In the genomic region with DNA sequence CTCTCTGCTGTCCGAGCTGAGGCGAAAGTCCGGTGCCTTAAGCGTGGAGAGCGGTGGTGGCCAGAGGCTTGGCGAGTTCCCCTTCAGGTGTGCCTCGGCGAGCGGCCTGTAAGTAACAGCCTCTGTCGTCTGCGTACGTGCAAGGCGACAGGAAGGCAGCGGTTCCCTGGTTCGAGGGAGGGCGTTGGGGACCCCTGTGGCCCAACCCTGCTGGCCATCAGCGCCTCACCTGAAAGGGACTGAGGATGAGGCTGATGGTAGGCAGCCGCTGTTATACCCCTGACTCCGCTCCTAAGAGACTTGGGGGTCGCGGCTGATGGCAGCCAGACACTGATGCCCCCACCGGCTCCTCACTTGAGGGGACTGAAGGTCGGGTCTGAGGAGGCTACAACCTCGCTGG, we compare ENCODE assay signal across 8 mouse cellular contexts. TPM values are rescaled to one million over a fixed set of nuclear protein-coding genes. Genes with fewer than 3 reads are reported as not detected.
DNase-seq lines count a peak whose midpoint lies in the region; ATAC-seq and TF ChIP-seq lines count a peak whose summit lies in the region.
"Not testable (repeated sequence)": the region's sequence is repeated elsewhere in the genome, so short reads cannot be mapped to it uniquely, and the experiment has no call there.

No protein-coding gene starts in this region.

- H3K4me2 ChIP-seq in limb, embryonic 13.5 days (replicated peaks) = peak overlapping the region; percentile 81
- peak overlapping the region; percentile 63 for H3K4me2 ChIP-seq in midbrain, embryonic 11.5 days

- H3K9ac ChIP-seq in limb, embryonic 13.5 days = peak overlapping the region; percentile 69
- peak overlapping the region; percentile 48; the same call in 1 of the 2 replicates for H3K9ac ChIP-seq in midbrain, embryonic 11.5 days (ENCODE audit: low read length)

- not testable (repeated sequence) for H3K27ac ChIP-seq in limb, embryonic 13.5 days; midbrain, embryonic 11.5 days (ENCODE audit: low read depth, low read length)
- H3K27ac ChIP-seq in small intestine, adult 2 months (ENCODE audit: insufficient read depth, low read depth, low read length) = peak overlapping the region; percentile 31

- WGBS in limb, embryonic 13.5 days = 1% methylated on average over 21 of the region's 24 CpGs
- WGBS in midbrain, embryonic 11.5 days = 0% methylated on average over 16 of the region's 24 CpGs
- WGBS in small intestine, adult 2 months = 1% methylated on average over 20 of the region's 24 CpGs

- DNase-seq in embryo, embryonic 10.5 days (ENCODE audit: low spot score) = peak; percentile 18
- DNase-seq in gastrocnemius, postnatal 25 days = peak; percentile 28
- DNase-seq in midbrain, embryonic 11.5 days (ENCODE audit: low spot score, missing footprints) = peak; percentile 88
- peak; percentile 5 for DNase-seq in urinary bladder, postnatal 25 days (ENCODE audit: low spot score)

- peak overlapping the region; percentile 57 for H3K4me3 ChIP-seq in limb, embryonic 13.5 days
- peak overlapping the region; percentile 46 for H3K4me3 ChIP-seq in midbrain, embryonic 11.5 days (ENCODE audit: low read depth, low read length)
- H3K4me3 ChIP-seq in small intestine, adult 2 months (ENCODE audit: low read depth, low read length) = peak overlapping the region; percentile 67

- ATAC-seq in activated CD4-positive, CD25-positive, alpha-beta regulatory T cell, adult 4 months = peak; percentile 44
- ATAC-seq in inflammation-experienced regulatory T-cells, adult 6 months = peak; percentile 41
- not testable (repeated sequence) for ATAC-seq in limb, embryonic 13.5 days (ENCODE audit: low FRiP score, low read depth); midbrain, embryonic 11.5 days (ENCODE audit: low FRiP score)

- H3K27me3 ChIP-seq in limb, embryonic 13.5 days; midbrain, embryonic 11.5 days (ENCODE audit: control insufficient read depth, insufficient read depth, low read length); small intestine, adult 2 months (ENCODE audit: control insufficient read depth, insufficient read depth, low read length): not testable (repeated sequence)

- TF ChIP-seq CTCF in small intestine, adult 2 months (IDR thresholded peaks at IDR 0.05; ENCODE audit: extremely low read depth, insufficient read length, insufficient replicate concordance, low read depth, low read length) = not testable (repeated sequence)

- TF ChIP-seq POLR2A in small intestine, adult 2 months (IDR thresholded peaks at IDR 0.05; ENCODE audit: low read depth, low read length) = not testable (repeated sequence)

- not testable (repeated sequence) for H3K9me3 ChIP-seq in limb, embryonic 13.5 days; midbrain, embryonic 11.5 days (ENCODE audit: control insufficient read depth, low read length)

- not testable (repeated sequence) for H3K36me3 ChIP-seq in limb, embryonic 13.5 days; midbrain, embryonic 11.5 days (ENCODE audit: control insufficient read depth, insufficient read depth, low read length); small intestine, adult 2 months (ENCODE audit: control insufficient read depth, insufficient read depth, low read length)

- not testable (repeated sequence) for H3K4me1 ChIP-seq in limb, embryonic 13.5 days; midbrain, embryonic 11.5 days (ENCODE audit: control insufficient read depth, insufficient read depth, low read length); small intestine, adult 2 months (ENCODE audit: control insufficient read depth, insufficient read depth, insufficient read length, low read length)

RNA-seq across cellular contexts. Expression of a gene that starts 8.0 kb away (rescaled TPM):
- under 1 TPM; 0.49 to 0.88 TPM for polyA plus RNA-seq in activated CD4-positive, CD25-positive, alpha-beta regulatory T cell, adult 4 months (2017; shearing (Covaris generic))
- under 1 TPM; 0.11 to 0.15 TPM for total RNA-seq in gastrocnemius, postnatal 25 days (2021)
- 1 to 10 TPM in 1 of 3 experiments, under 1 TPM in 2; 0.47 to 1.2 (median 0.97) TPM for polyA plus RNA-seq in inflammation-experienced regulatory T-cells, adult 6 months (2017; shearing (Covaris generic))
- polyA plus RNA-seq in limb, embryonic 13.5 days (2015; fragmentation: Nextera tagmentation; extraction: Ambion mirVana) = 0.28 and 0.37 TPM in 2 replicates
- polyA plus RNA-seq in midbrain, embryonic 11.5 days (2014; fragmentation: Nextera tagmentation; extraction: Ambion mirVana) = 0.08 and 0.18 TPM in 2 replicates
- not detected in 2 replicates for polyA plus RNA-seq in small intestine, adult 2 months (2012; rRNA removed)

RNA-seq across cellular contexts. Expression of a gene that starts 47.6 kb away (rescaled TPM):
- 10 to 100 TPM; 14.3 to 15.8 TPM for polyA plus RNA-seq in activated CD4-positive, CD25-positive, alpha-beta regulatory T cell, adult 4 months (2017; shearing (Covaris generic))
- total RNA-seq in gastrocnemius, postnatal 25 days (2021) = 10 to 100 TPM; 17.0 to 24.5 TPM
- 10 to 100 TPM; 14.7 to 18.8 (median 18.4) TPM for polyA plus RNA-seq in inflammation-experienced regulatory T-cells, adult 6 months (2017; shearing (Covaris generic))
- polyA plus RNA-seq in limb, embryonic 13.5 days (2015; fragmentation: Nextera tagmentation; extraction: Ambion mirVana) = 8.5 and 10.5 TPM in 2 replicates
- polyA plus RNA-seq in midbrain, embryonic 11.5 days (2014; fragmentation: Nextera tagmentation; extraction: Ambion mirVana) = 4.1 and 5.4 TPM in 2 replicates
- 0.76 and 2.6 TPM in 2 replicates for polyA plus RNA-seq in small intestine, adult 2 months (2012; rRNA removed)

RNA-seq across cellular contexts. Expression of a gene that starts 47.6 kb away (rescaled TPM):
- 10 to 100 TPM; 12.7 to 16.5 TPM for polyA plus RNA-seq in activated CD4-positive, CD25-positive, alpha-beta regulatory T cell, adult 4 months (2017; shearing (Covaris generic))
- 10 to 100 TPM; 15.2 to 18.1 TPM for total RNA-seq in gastrocnemius, postnatal 25 days (2021)
- 10 to 100 TPM; 14.5 to 20.9 (median 15.2) TPM for polyA plus RNA-seq in inflammation-experienced regulatory T-cells, adult 6 months (2017; shearing (Covaris generic))
- 6.9 and 7.7 TPM in 2 replicates for polyA plus RNA-seq in limb, embryonic 13.5 days (2015; fragmentation: Nextera tagmentation; extraction: Ambion mirVana)
- polyA plus RNA-seq in midbrain, embryonic 11.5 days (2014; fragmentation: Nextera tagmentation; extraction: Ambion mirVana) = 6.6 and 9.5 TPM in 2 replicates
- polyA plus RNA-seq in small intestine, adult 2 months (2012; rRNA removed) = 0.56 and 2.1 TPM in 2 replicates

RNA-seq across cellular contexts. Expression of a gene that starts 55.3 kb away (rescaled TPM):
- 10 to 100 TPM; 20.0 to 24.7 TPM for polyA plus RNA-seq in activated CD4-positive, CD25-positive, alpha-beta regulatory T cell, adult 4 months (2017; shearing (Covaris generic))
- total RNA-seq in gastrocnemius, postnatal 25 days (2021) = 10 to 100 TPM; 60.3 to 69.2 TPM
- 10 to 100 TPM; 20.7 to 22.9 (median 21.6) TPM for polyA plus RNA-seq in inflammation-experienced regulatory T-cells, adult 6 months (2017; shearing (Covaris generic))
- polyA plus RNA-seq in limb, embryonic 13.5 days (2015; fragmentation: Nextera tagmentation; extraction: Ambion mirVana) = 1.5 and 1.6 TPM in 2 replicates
- 2.4 TPM in 2 replicates for polyA plus RNA-seq in midbrain, embryonic 11.5 days (2014; fragmentation: Nextera tagmentation; extraction: Ambion mirVana)
- polyA plus RNA-seq in small intestine, adult 2 months (2012; rRNA removed) = 12.0 and 46.5 TPM in 2 replicates

Comparison
In these comparisons a context has a peak if more than half of its experiments do, and no peak if none do; other contexts are left out.
1. DNase-seq: peak in every context shown above with its lines; median percentile 88 in midbrain, embryonic 11.5 days; 28 in gastrocnemius, postnatal 25 days; 18 in embryo, embryonic 10.5 days; 5 in urinary bladder, postnatal 25 days.